Mouse (Mus musculus): Measurements from ENCODE around the gene Cdc37l1. TPM values are rescaled to one million over a fixed set of nuclear protein-coding genes. Genes with fewer than 3 reads are reported as not detected.
A peak's percentile ranks its signal among the peaks of the same experiment; 100 is the strongest.

Gene Cdc37l1
- polyA plus RNA-seq, 1 experiment from 2014 or later, result 45.2 TPM

- no peak overlapping the region for H3K9ac ChIP-seq
- no peaks in the 10 kb centered on the region for H3K27me3 ChIP-seq
- H3K4me3 ChIP-seq, result no peak overlapping the region
- 0 out of 2 replicates have a peak overlapping the region, but pooled peaks have one; percentile 0 for H3K4me2 ChIP-seq (replicated peaks)
- ATAC-seq (ENCODE audit: low FRiP score, low read depth), result peak; percentile 32; the same call in 1 of the 2 replicates
- no peaks in the 10 kb centered on the region for H3K36me3 ChIP-seq
- H3K9me3 ChIP-seq, result no peaks in the 10 kb centered on the region
- H3K27ac ChIP-seq, result no peak overlapping the region
- H3K4me1 ChIP-seq, result peaks cover 31% of the 10 kb centered on the region
- WGBS, result 37% methylated on average over 6 of the region's 6 CpGs
Measured at GRCm38 (mm10) chr19:29074802-29075201, 84.7 kb downstream of the Cdc37l1 start.

Other genes starting within 250 kb of the Cdc37l1 start
- 1.0 and 1.3 TPM in 2 replicates for gene Slc1a1, start 155.3 kb upstream of the Cdc37l1 start, polyA plus RNA-seq (2015; fragmentation: Nextera tagmentation; extraction: Ambion mirVana)
- gene Plpp6, start 26.4 kb upstream of the Cdc37l1 start, polyA plus RNA-seq (2015; fragmentation: Nextera tagmentation; extraction: Ambion mirVana), result 4.9 and 5.8 TPM in 2 replicates
- 0.43 and 0.89 TPM in 2 replicates for gene 4430402I18Rik, start 22.6 kb upstream of the Cdc37l1 start, polyA plus RNA-seq (2015; fragmentation: Nextera tagmentation; extraction: Ambion mirVana)
- gene Ak3, start 57.6 kb downstream of the Cdc37l1 start, polyA plus RNA-seq (2015; fragmentation: Nextera tagmentation; extraction: Ambion mirVana), result 69.9 and 75.0 TPM in 2 replicates
- 54.7 and 55.3 TPM in 2 replicates for gene Rcl1, start 111.0 kb downstream of the Cdc37l1 start, polyA plus RNA-seq (2015; fragmentation: Nextera tagmentation; extraction: Ambion mirVana)